Mouse (Mus musculus): Measurements from ENCODE around the gene Dmrtc1a. TPM values are rescaled to one million over a fixed set of nuclear protein-coding genes. Genes with fewer than 3 reads are reported as not detected.

The Dmrtc1a gene
- polyA plus RNA-seq, 1 experiment from 2014 or later: 0.96 TPM

Other genes with a start within 250 kb of the Dmrtc1a start
- not detected in 2 replicates for gene Gm3880, start 221.7 kb downstream of the Dmrtc1a start, polyA plus RNA-seq (2015; fragmentation: Nextera tagmentation; extraction: Ambion mirVana)
- not detected in 2 replicates for gene Gm9112, start 201.1 kb downstream of the Dmrtc1a start, polyA plus RNA-seq (2015; fragmentation: Nextera tagmentation; extraction: Ambion mirVana)
- gene Dmrtc1b, start 200.8 kb downstream of the Dmrtc1a start, polyA plus RNA-seq (2015; fragmentation: Nextera tagmentation; extraction: Ambion mirVana): not detected in 2 replicates
- gene Dmrtc1c1, start 105.7 kb downstream of the Dmrtc1a start, polyA plus RNA-seq (2015; fragmentation: Nextera tagmentation; extraction: Ambion mirVana): not detected in 2 replicates
- not detected in 2 replicates for gene Dmrtc1c2, start 54.1 kb downstream of the Dmrtc1a start, polyA plus RNA-seq (2015; fragmentation: Nextera tagmentation; extraction: Ambion mirVana)
- not detected in 2 replicates for gene 1700031F05Rik, start 40.7 kb downstream of the Dmrtc1a start, polyA plus RNA-seq (2015; fragmentation: Nextera tagmentation; extraction: Ambion mirVana)
- not detected in 2 replicates for gene 1700011M02Rik, start 218 bp upstream of the Dmrtc1a start, polyA plus RNA-seq (2015; fragmentation: Nextera tagmentation; extraction: Ambion mirVana)
- gene 1700018G05Rik, start 19.7 kb upstream of the Dmrtc1a start, polyA plus RNA-seq (2015; fragmentation: Nextera tagmentation; extraction: Ambion mirVana): not detected in 2 replicates

All from intestine, embryonic 15.5 days (tissue).